Mouse (Mus musculus): Measurements from ENCODE around the gene Arhgap11a.
A peak's percentile ranks its signal among the peaks of the same experiment; 100 is the strongest.

Gene Arhgap11a

DNA sequence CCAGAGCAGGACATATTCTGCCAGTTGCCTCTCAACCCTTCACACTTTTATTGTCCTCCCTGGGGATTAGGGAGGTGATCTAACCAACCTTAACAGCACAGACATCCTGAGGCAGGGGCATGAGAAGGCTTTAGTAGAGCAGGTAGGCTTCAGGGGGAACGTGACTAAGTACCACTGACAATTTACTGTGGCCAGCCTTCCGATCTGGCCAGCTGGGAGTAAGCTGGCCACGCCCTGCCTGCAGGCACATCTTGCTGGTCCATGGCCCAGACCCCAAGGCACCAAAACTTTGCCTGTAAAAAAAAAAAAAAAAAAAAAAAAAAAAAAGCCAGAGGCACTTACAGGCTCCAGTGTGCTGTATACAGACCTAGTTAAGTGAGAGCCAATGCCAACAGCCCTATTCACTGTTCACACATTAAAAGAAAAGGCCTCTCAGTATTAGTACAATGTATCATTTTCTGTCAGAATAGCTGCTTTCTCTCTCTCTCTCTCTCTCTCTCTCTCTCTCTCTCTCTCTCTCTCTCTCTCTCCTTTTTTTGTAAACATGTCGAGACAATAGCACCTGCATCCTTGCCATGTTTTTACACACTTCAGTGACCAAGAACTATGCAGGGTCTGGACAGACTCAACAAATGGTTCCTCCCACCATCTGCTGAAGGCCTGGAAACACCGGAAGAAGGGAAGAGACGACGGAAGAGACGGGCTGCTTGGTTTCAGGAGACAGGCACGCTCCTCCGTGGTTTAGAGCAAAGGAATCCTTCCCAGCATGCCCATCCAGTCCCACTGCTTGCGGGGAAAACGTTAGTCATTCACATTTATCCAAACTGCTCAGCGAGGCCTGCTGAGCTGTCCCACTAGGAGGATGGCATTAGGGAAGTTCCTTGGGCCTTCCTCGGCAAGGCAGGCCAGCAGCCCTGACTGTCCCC lies 30.5 kb downstream of the Arhgap11a start:
- peak; percentile 66 for DNase-seq

DNA sequence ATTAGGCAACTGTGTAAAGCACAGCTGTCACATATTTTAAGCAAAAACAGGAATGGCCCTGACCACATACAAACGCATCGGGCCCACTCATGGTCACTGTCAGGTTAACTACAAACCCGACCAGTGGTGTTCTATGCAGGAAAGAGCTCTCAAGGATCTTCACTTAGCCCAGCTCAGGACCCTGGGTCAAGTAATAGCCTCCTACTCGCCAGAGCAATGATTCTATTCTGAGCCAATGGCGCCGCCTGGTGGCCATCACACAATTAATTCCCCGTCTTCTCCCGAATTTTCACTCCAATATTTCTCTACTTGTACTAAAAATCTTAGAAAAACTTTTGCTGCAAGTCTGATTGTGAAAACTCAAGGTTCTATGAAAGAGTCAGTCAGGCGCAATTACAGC lies 40.8 kb downstream of the Arhgap11a start:
- DNase-seq: peak; percentile 67

DNA sequence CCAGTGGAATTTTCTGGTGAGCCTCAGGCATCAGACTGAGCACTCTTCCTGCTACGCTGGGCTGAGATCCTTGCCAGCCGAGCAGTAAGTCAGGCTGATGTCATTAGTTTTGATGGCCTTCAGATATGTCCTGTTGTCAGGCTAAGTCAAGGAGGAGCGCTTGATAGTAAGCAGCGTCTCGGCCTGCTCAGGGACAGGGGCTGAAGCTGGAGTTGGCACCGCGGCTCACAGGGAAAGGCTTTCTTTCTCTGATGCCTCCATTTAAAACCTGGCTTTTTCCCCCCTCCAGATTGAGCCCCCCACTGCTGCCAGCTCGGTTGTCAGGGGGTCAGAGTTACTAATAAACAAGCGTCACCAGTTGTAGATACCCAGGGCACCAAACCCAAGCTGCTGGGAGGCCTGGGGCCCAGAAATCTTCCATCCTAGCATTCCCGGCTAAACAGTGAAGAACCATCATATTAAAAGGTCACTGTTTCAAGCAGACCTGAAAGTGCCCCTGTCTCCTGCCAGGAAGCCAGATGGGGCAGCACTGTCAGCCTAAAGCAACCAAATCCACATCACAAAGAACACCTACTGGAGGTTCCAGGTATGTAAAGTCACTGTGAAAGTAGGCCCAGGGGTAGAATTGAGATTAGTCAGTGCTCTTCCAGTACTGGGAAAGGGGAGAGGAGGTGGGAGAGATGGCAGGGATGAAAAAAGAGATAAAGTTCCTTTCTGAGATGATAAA lies 41.4 kb downstream of the Arhgap11a start:
- DNase-seq: no peak

DNA sequence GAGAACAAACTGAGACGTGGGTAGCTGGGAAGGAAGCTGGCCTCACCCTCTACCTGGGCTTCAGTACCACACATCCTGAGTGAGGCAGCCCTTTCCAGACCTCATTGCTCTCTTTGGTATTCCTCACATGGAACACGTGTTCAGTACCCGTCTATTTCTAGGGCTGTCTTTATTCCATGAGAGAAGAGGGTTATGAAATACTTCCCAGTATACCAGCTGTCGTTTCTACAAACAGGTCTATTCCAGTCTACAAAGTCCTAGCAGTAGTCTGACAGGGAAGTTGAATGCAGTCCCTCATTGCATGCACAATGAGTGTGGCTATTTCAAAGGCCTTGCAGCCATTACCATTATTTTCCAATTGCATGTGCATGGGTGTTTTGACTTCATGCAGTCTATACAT lies 42.7 kb downstream of the Arhgap11a start:
- no peak for DNase-seq

DNA sequence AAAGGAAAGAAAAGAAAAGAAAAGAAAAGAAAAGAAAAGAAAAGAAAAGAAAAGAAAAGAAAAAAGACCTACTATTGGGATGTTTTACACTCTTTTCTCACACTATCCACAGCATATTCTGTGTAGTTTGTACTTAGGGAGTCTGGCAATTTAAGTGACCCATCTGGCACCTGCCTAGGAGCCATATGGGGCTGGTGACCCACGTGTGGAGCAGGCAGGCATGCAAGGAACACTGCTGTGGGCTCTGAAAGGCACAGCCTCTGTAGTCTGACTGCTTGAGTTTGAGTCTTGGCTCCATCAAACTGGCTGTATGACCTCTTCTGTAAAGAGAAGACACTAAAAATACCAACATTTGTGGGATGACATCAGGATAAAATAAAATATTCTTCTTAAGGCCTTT lies 44.7 kb downstream of the Arhgap11a start:
- DNase-seq: no peak

DNA sequence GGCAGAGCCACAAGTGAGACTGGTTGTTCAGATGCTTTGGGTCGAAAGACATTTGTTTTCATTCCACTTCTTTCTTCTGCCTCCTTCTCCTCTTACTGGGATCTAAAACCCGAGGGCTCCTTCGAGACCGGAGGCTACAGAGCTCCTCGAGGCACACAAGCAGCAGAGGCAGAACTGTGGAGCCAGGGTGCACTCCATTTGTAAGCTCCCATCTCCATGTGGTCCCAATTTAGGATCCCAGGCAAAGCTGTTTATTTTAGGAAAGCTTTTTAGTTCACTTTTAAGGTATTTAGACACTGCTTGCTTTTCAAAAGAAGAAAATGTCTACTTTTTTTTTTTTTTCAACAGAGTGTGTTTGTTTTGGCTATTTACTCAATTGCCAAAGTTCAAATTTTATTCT lies 47.6 kb downstream of the Arhgap11a start:
- DNase-seq: no peak

DNA sequence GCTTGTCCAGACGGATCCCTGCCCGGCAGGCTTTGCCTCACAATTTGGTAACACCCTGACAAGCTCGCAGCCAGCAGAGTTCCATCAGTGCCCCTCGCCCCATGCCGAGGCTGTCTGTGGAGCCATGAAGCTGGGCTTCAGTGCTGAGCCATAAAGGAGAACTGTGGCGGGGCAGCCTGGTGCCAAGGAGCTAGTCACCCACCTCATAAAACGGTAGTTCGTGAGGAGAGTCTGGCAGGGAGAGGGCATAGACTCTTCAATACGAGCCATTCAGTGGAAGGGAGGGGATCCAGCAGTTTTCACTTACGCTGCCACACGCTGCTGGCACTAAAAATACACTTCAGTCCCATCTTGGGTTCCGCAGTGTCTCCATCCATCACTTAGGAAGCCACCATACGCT lies 49.9 kb downstream of the Arhgap11a start:
- DNase-seq: no peak

DNA sequence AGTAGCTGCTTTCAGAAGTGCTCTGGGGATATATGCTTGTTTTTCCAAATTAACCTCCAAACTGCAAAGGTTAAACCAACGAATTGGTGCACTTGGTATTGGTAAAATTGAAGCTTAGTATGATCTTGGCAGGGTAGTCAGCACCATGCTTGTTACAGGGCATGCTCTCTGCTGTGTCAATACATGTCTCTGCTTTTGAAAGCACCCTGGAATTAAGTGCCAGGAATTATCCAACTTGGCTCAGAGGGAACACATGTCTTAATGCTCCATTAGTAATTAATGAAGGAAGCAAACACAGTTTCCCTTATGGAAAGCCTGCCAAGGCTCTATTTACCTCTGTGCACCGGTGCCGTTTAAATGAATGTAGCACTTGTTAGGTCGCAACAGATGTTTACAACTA lies 53.3 kb downstream of the Arhgap11a start:
- no peak for DNase-seq

DNA sequence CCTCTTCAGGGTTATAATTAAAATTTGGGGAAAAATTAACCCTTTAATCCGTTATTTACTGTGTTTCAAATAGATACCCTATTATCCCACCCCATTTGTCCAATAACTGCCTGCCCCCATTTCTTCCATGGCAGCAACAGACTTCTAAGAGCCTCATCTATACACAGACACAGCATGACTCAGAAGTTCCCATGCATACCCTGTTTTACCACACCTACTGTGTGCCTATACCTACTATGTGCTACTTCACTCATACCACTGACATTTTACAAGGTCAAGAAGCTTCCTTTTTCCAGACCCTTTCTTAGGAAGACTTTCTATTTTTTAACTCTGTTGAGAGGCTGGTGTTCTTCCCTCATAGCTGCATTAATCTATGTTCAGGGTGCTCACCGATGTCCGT lies 54.9 kb downstream of the Arhgap11a start:
- no peak for DNase-seq

DNA sequence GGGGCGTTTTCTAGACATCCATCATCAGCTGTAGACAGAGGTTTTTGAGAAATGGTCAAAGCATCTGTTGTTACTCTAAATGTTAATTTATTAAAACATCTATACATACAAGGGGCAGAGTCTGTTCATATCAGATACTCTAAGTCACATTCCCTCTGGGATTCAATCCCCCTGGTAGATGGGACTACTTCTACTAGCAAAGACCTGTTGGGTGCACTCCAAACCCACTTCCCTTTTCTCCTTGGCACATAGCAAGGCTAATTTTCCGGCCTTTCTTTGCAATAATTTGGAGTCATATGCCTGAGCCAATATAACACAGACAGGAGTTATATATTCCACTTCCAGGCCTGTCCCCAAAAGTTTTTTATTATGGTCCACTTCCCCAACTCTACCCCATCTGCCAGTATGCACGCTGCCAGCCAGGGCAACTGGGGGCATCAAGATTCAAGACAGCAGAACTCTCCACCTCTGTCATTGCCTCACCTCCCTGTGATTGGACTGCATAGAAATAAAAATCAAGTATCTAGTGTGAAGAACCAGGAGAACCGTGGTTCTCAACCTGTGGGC lies 59.6 kb downstream of the Arhgap11a start:
- DNase-seq: no peak

DNA sequence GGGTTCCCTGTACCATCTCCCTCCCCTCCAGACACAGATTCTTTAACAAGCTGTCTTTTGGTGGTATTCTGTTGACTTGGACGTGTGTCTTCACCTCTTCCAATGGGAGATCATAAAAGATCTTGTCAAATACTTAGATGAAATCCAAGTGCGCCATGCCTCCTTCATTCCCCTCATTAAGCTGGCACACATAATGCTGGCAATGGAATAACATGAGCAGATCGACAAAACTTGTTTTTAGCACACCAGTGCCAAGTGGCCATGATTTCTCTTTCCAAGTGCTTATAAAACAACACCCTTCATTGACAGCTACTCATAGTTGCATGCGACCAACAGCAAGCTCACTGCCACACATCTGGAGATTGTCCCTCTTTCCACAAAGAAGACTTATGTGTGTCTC lies 60.6 kb downstream of the Arhgap11a start:
- no peak for DNase-seq

DNA sequence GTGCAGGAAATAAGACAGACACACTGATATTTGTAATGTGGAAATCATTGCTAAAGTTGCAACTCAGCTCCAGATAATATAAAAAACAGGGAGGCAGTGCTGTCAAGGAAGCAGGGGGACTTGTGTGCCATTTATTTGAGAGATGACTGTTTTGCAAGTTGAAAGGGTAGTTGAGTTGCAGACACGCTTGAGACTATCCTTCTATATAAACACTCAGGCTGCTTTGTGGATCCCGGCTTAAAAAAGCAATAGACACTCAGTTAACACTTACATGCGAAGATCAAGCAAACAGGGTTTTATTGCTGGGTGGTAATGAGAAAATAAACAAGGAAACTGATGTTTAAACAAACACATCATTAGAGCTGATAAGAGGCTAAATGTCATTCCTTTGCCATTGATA lies 63.6 kb downstream of the Arhgap11a start:
- no peak for DNase-seq

DNA sequence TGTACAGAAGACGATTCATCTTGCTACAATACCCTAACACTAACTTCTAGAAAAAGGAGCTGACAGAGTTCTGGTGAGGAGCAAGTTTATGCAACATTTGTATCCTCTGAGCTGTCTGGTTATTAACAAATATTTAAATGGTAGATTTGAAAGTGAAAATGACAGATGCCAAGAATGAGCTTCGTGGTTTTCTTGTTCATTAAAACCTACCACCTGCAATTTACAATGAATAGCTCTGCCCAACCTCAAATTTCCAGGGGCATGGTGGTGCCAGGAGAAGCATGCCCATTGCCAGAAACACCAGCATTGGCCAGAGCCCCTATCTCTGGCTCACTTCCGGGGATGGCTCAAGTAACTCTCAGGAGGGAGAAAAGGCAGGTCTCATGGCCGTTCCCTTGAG lies 66.9 kb downstream of the Arhgap11a start:
- no peak for DNase-seq
